Mouse (Mus musculus): ENCODE results near the gene Traf1. TPM values are rescaled to one million over a fixed set of nuclear protein-coding genes. Genes with fewer than 3 reads are reported as not detected.

The Traf1 gene
- polyA plus RNA-seq, 1 experiment from 2014 or later: 1.3 TPM

- ATAC-seq (replicated peaks; ENCODE audit: insufficient number of reproducible peaks, low FRiP score, low TSS enrichment): peak; percentile 98
- Histone ChIP-seq H3K4me1 (ENCODE audit: control insufficient read depth, insufficient read depth, low read length) (0 out of 2 replicates have a peak, but pooled peaks cover 4% of the 10 kb centered on the region), H3K4me3 (ENCODE audit: low read depth, low read length) (peak overlapping the region; percentile 16), H3K9ac (ENCODE audit: low read depth, low read length) (no peak overlapping the region), H3K27me3 (ENCODE audit: control insufficient read depth, insufficient read depth, low read length) (no peaks in the 10 kb centered on the region), H3K9me3 (replicated peaks; ENCODE audit: control insufficient read depth, low read length) (no peaks in the 10 kb centered on the region), H3K27ac (ENCODE audit: low read depth, low read length) (0 out of 2 replicates have a peak overlapping the region, but pooled peaks have one; percentile 30), H3K36me3 (ENCODE audit: control insufficient read depth, insufficient read depth, low read length) (no peaks in the 10 kb centered on the region), H3K4me2 (peak overlapping the region; percentile 68)
- WGBS (ENCODE audit: insufficient replicate concordance): under 1% methylated on average over 34 of the region's 34 CpGs
Measured at GRCm38 (mm10) chr2:34904849-34905542, 56.6 kb downstream of the Traf1 start.

GRCm38 (mm10) chr2:34903652-34904405 lies 57.7 kb downstream of the Traf1 start:
- Histone ChIP-seq H3K9ac (ENCODE audit: low read depth, low read length) (no peak overlapping the region), H3K9me3 (replicated peaks; ENCODE audit: control insufficient read depth, low read length) (no peaks in the 10 kb centered on the region), H3K4me2 (peak overlapping the region; percentile 6; the same call in 1 of the 2 replicates), H3K4me3 (ENCODE audit: low read depth, low read length) (no peak overlapping the region), H3K27me3 (ENCODE audit: control insufficient read depth, insufficient read depth, low read length) (no peaks in the 10 kb centered on the region), H3K36me3 (ENCODE audit: control insufficient read depth, insufficient read depth, low read length) (no peaks in the 10 kb centered on the region), H3K27ac (ENCODE audit: low read depth, low read length) (no peak overlapping the region), H3K4me1 (ENCODE audit: control insufficient read depth, insufficient read depth, low read length) (0 out of 2 replicates have a peak, but pooled peaks cover 4% of the 10 kb centered on the region)
- ATAC-seq (replicated peaks; ENCODE audit: insufficient number of reproducible peaks, low FRiP score, low TSS enrichment): no peak
- 52% methylated on average over 4 of the region's 4 CpGs for WGBS (ENCODE audit: insufficient replicate concordance)

- no peaks in the 10 kb centered on the region for H3K9me3 ChIP-seq (replicated peaks; ENCODE audit: control insufficient read depth, low read length)
- H3K4me1 ChIP-seq (ENCODE audit: control insufficient read depth, insufficient read depth, low read length): 0 out of 2 replicates have a peak, but pooled peaks cover 4% of the 10 kb centered on the region
- H3K4me3 ChIP-seq (ENCODE audit: low read depth, low read length): no peak overlapping the region
- H3K4me2 ChIP-seq: no peak overlapping the region
- ATAC-seq (replicated peaks; ENCODE audit: insufficient number of reproducible peaks, low FRiP score, low TSS enrichment): no peak
- H3K27me3 ChIP-seq (ENCODE audit: control insufficient read depth, insufficient read depth, low read length): no peaks in the 10 kb centered on the region
- no peak overlapping the region for H3K9ac ChIP-seq (ENCODE audit: low read depth, low read length)
- H3K36me3 ChIP-seq (ENCODE audit: control insufficient read depth, insufficient read depth, low read length): no peaks in the 10 kb centered on the region
- H3K27ac ChIP-seq (ENCODE audit: low read depth, low read length): no peak overlapping the region
- WGBS (ENCODE audit: insufficient replicate concordance): 83% methylated on average over 7 of the region's 7 CpGs
Measured at GRCm38 (mm10) chr2:34903191-34903590, 58.4 kb downstream of the Traf1 start.

GRCm38 (mm10) chr2:34902731-34903130 lies 58.8 kb downstream of the Traf1 start:
- Histone ChIP-seq H3K4me1 (ENCODE audit: control insufficient read depth, insufficient read depth, low read length) (0 out of 2 replicates have a peak, but pooled peaks cover 4% of the 10 kb centered on the region), H3K27ac (ENCODE audit: low read depth, low read length) (no peak overlapping the region), H3K9ac (ENCODE audit: low read depth, low read length) (no peak overlapping the region), H3K27me3 (ENCODE audit: control insufficient read depth, insufficient read depth, low read length) (no peaks in the 10 kb centered on the region), H3K4me2 (no peak overlapping the region), H3K4me3 (ENCODE audit: low read depth, low read length) (no peak overlapping the region), H3K36me3 (ENCODE audit: control insufficient read depth, insufficient read depth, low read length) (no peaks in the 10 kb centered on the region), H3K9me3 (replicated peaks; ENCODE audit: control insufficient read depth, low read length) (no peaks in the 10 kb centered on the region)
- no peak for ATAC-seq (replicated peaks; ENCODE audit: insufficient number of reproducible peaks, low FRiP score, low TSS enrichment)
- WGBS (ENCODE audit: insufficient replicate concordance): 82% methylated on average over 6 of the region's 6 CpGs

GRCm38 (mm10) chr2:34901726-34902125 lies 59.8 kb downstream of the Traf1 start:
- Histone ChIP-seq H3K9me3 (replicated peaks; ENCODE audit: control insufficient read depth, low read length) (no peaks in the 10 kb centered on the region), H3K4me2 (no peak overlapping the region), H3K9ac (ENCODE audit: low read depth, low read length) (no peak overlapping the region), H3K4me1 (ENCODE audit: control insufficient read depth, insufficient read depth, low read length) (0 out of 2 replicates have a peak, but pooled peaks cover 4% of the 10 kb centered on the region), H3K27me3 (ENCODE audit: control insufficient read depth, insufficient read depth, low read length) (no peaks in the 10 kb centered on the region), H3K4me3 (ENCODE audit: low read depth, low read length) (no peak overlapping the region), H3K36me3 (ENCODE audit: control insufficient read depth, insufficient read depth, low read length) (no peaks in the 10 kb centered on the region), H3K27ac (ENCODE audit: low read depth, low read length) (no peak overlapping the region)
- 78% methylated on average over 4 of the region's 4 CpGs for WGBS (ENCODE audit: insufficient replicate concordance)
- ATAC-seq (replicated peaks; ENCODE audit: insufficient number of reproducible peaks, low FRiP score, low TSS enrichment): no peak

GRCm38 (mm10) chr2:34900412-34900811 lies 61.2 kb downstream of the Traf1 start:
- 86% methylated on average over 1 of the region's 1 CpGs for WGBS (ENCODE audit: insufficient replicate concordance)
- Histone ChIP-seq H3K4me2 (no peak overlapping the region), H3K4me1 (ENCODE audit: control insufficient read depth, insufficient read depth, low read length) (0 out of 2 replicates have a peak, but pooled peaks cover 4% of the 10 kb centered on the region), H3K9me3 (replicated peaks; ENCODE audit: control insufficient read depth, low read length) (no peaks in the 10 kb centered on the region), H3K36me3 (ENCODE audit: control insufficient read depth, insufficient read depth, low read length) (no peaks in the 10 kb centered on the region), H3K27me3 (ENCODE audit: control insufficient read depth, insufficient read depth, low read length) (no peaks in the 10 kb centered on the region), H3K4me3 (ENCODE audit: low read depth, low read length) (no peak overlapping the region), H3K27ac (ENCODE audit: low read depth, low read length) (no peak overlapping the region), H3K9ac (ENCODE audit: low read depth, low read length) (no peak overlapping the region)
- no peak for ATAC-seq (replicated peaks; ENCODE audit: insufficient number of reproducible peaks, low FRiP score, low TSS enrichment)

- ATAC-seq (replicated peaks; ENCODE audit: insufficient number of reproducible peaks, low FRiP score, low TSS enrichment): no peak
- no peak overlapping the region for H3K9ac ChIP-seq (ENCODE audit: low read depth, low read length)
- 75% methylated on average over 11 of the region's 11 CpGs for WGBS (ENCODE audit: insufficient replicate concordance)
- no peaks in the 10 kb centered on the region for H3K27me3 ChIP-seq (ENCODE audit: control insufficient read depth, insufficient read depth, low read length)
- H3K4me3 ChIP-seq (ENCODE audit: low read depth, low read length): no peak overlapping the region
- no peak overlapping the region for H3K27ac ChIP-seq (ENCODE audit: low read depth, low read length)
- 0 out of 2 replicates have a peak, but pooled peaks cover 4% of the 10 kb centered on the region for H3K4me1 ChIP-seq (ENCODE audit: control insufficient read depth, insufficient read depth, low read length)
- no peak overlapping the region for H3K4me2 ChIP-seq
- no peaks in the 10 kb centered on the region for H3K9me3 ChIP-seq (replicated peaks; ENCODE audit: control insufficient read depth, low read length)
- no peaks in the 10 kb centered on the region for H3K36me3 ChIP-seq (ENCODE audit: control insufficient read depth, insufficient read depth, low read length)
Measured at GRCm38 (mm10) chr2:34899682-34900081, 61.9 kb downstream of the Traf1 start.

- Histone ChIP-seq H3K4me2 (no peak overlapping the region), H3K4me3 (ENCODE audit: low read depth, low read length) (no peak overlapping the region), H3K4me1 (ENCODE audit: control insufficient read depth, insufficient read depth, low read length) (no peaks in the 10 kb centered on the region), H3K27ac (ENCODE audit: low read depth, low read length) (no peak overlapping the region), H3K27me3 (ENCODE audit: control insufficient read depth, insufficient read depth, low read length) (0 out of 2 replicates have a peak, but pooled peaks cover 3% of the 10 kb centered on the region), H3K9me3 (replicated peaks; ENCODE audit: control insufficient read depth, low read length) (no peaks in the 10 kb centered on the region), H3K36me3 (ENCODE audit: control insufficient read depth, insufficient read depth, low read length) (no peaks in the 10 kb centered on the region), H3K9ac (ENCODE audit: low read depth, low read length) (no peak overlapping the region)
- WGBS (ENCODE audit: insufficient replicate concordance): 22% methylated on average over 10 of the region's 10 CpGs
- ATAC-seq (replicated peaks; ENCODE audit: insufficient number of reproducible peaks, low FRiP score, low TSS enrichment): no peak
Measured at GRCm38 (mm10) chr2:34897820-34898219, 63.8 kb downstream of the Traf1 start.
